Mouse (Mus musculus) embryonic fibroblast, embryonic 13.5 days (primary cell): Measurements from ENCODE around the gene Cyth4. TPM values are rescaled to one million over a fixed set of nuclear protein-coding genes. Genes with fewer than 3 reads are reported as not detected.

Source experiments
- H3K27ac ChIP-seq: 2 replicates; pipeline ENCODE4 v1.5.1; 2012; ENCODE audit warnings: low read length, control low read depth, inconsistent platforms; ENCODE audit not compliant: insufficient read depth
- H3K4me1 ChIP-seq: 2 replicates; pipeline ENCODE4 v1.6.1; 2011; ENCODE audit warnings: low read length; ENCODE audit not compliant: control insufficient read depth, insufficient read depth
- H3K4me3 ChIP-seq: 2 replicates; pipeline ENCODE4 v1.5.1; 2011; ENCODE audit warnings: mild to moderate bottlenecking, control low read depth, low read length; ENCODE audit not compliant: insufficient read depth
- CTCF ChIP-seq: IDR thresholded peaks from 2 replicates; pipeline ENCODE4 v1.5.1; 2011; ENCODE audit warnings: mild to moderate bottlenecking, control low read depth, low read length, moderate library complexity, borderline replicate concordance; ENCODE audit not compliant: insufficient read depth
- POLR2A ChIP-seq: IDR thresholded peaks from 2 replicates; pipeline ENCODE4 v1.6.1; 2011; ENCODE audit warnings: low read depth, mild to moderate bottlenecking, control low read depth, low read length, moderate library complexity
- polyA plus RNA-seq: library from polyadenylated mRNA; stranded (reverse); fragments of >200 nt; gene quantifications from 2 replicates; pipeline ENCODE4 v1.2.4, GENCODE M21; 2011; ENCODE audit warnings: low read depth; ENCODE audit not compliant: missing spikeins, insufficient read length

The Cyth4 gene
- polyA plus RNA-seq, 1 experiment = 1.3 TPM

- no peak overlapping the region for H3K4me3 ChIP-seq
- H3K4me1 ChIP-seq = peaks cover 11% of the 10 kb centered on the region; the same call in 1 of the 2 replicates
- no peak for TF ChIP-seq CTCF
- TF ChIP-seq POLR2A = no peak
- peak overlapping the region; percentile 7; the same call in 1 of the 2 replicates for H3K27ac ChIP-seq
These were observed 38.4 kb downstream of the Cyth4 start for GRCm38 (mm10) chr15:78635231-78635630.

- no peak overlapping the region for H3K4me3 ChIP-seq
- H3K27ac ChIP-seq = no peak overlapping the region
- TF ChIP-seq POLR2A = no peak
- no peak for TF ChIP-seq CTCF
- H3K4me1 ChIP-seq = no peaks in the 10 kb centered on the region
These were observed 46.8 kb downstream of the Cyth4 start for GRCm38 (mm10) chr15:78643633-78644032.

GRCm38 (mm10) chr15:78644606-78645005 lies 47.8 kb downstream of the Cyth4 start:
- no peak for TF ChIP-seq POLR2A
- no peak for TF ChIP-seq CTCF
- Histone ChIP-seq H3K27ac (no peak overlapping the region), H3K4me1 (no peaks in the 10 kb centered on the region), H3K4me3 (no peak overlapping the region)

GRCm38 (mm10) chr15:78647746-78648145 lies 50.9 kb downstream of the Cyth4 start:
- TF ChIP-seq POLR2A = no peak
- no peak for TF ChIP-seq CTCF
- Histone ChIP-seq H3K4me1 (no peaks in the 10 kb centered on the region), H3K27ac (no peak overlapping the region), H3K4me3 (no peak overlapping the region)

GRCm38 (mm10) chr15:78651169-78651568 lies 54.3 kb downstream of the Cyth4 start:
- H3K27ac ChIP-seq = no peak overlapping the region
- no peaks in the 10 kb centered on the region for H3K4me1 ChIP-seq
- TF ChIP-seq CTCF (no peak), POLR2A (no peak)
- no peak overlapping the region for H3K4me3 ChIP-seq

GRCm38 (mm10) chr15:78664268-78664667 lies 67.4 kb downstream of the Cyth4 start:
- no peak overlapping the region for H3K27ac ChIP-seq
- H3K4me3 ChIP-seq = no peak overlapping the region
- TF ChIP-seq CTCF (no peak), POLR2A (no peak)
- H3K4me1 ChIP-seq = no peaks in the 10 kb centered on the region

- TF ChIP-seq CTCF (no peak), POLR2A (no peak)
- Histone ChIP-seq H3K4me3 (no peak overlapping the region), H3K4me1 (no peaks in the 10 kb centered on the region), H3K27ac (no peak overlapping the region)
These were observed 72.5 kb downstream of the Cyth4 start for GRCm38 (mm10) chr15:78669221-78669871.

GRCm38 (mm10) chr15:78670341-78670740 lies 73.5 kb downstream of the Cyth4 start:
- Histone ChIP-seq H3K4me1 (no peaks in the 10 kb centered on the region), H3K27ac (no peak overlapping the region)
- TF ChIP-seq CTCF (no peak), POLR2A (no peak)

More at GRCm38 (mm10) chr15:78670341-78670740, 73.5 kb downstream of the Cyth4 start:
- no peak overlapping the region for H3K4me3 ChIP-seq

Other genes with a start within 250 kb of the Cyth4 start
- gene Tex33, start 201.1 kb upstream of the Cyth4 start, polyA plus RNA-seq = not detected in 2 replicates
- 3.5 and 5.0 TPM in 2 replicates for gene Tst, start 191.1 kb upstream of the Cyth4 start, polyA plus RNA-seq
- gene Mpst, start 190.6 kb upstream of the Cyth4 start, polyA plus RNA-seq = 9.6 and 13.3 TPM in 2 replicates
- gene Kctd17, start 168.5 kb upstream of the Cyth4 start, polyA plus RNA-seq = 90.6 and 110 TPM in 2 replicates
- not detected in 2 replicates for gene Tmprss6, start 128.4 kb upstream of the Cyth4 start, polyA plus RNA-seq
- gene Il2rb, start 101.8 kb upstream of the Cyth4 start, polyA plus RNA-seq = 0.25 TPM in 1 of 2 replicates, not detected in the other
- 43.5 and 77.1 TPM in 2 replicates for gene C1qtnf6, start 65.6 kb upstream of the Cyth4 start, polyA plus RNA-seq
- gene Sstr3, start 52.4 kb upstream of the Cyth4 start, polyA plus RNA-seq = not detected in 2 replicates
- gene Rac2, start 24.3 kb upstream of the Cyth4 start, polyA plus RNA-seq = 0.37 and 2.2 TPM in 2 replicates
- gene Elfn2, start 121.7 kb downstream of the Cyth4 start, polyA plus RNA-seq = not detected in 2 replicates
- not detected in 2 replicates for gene Mfng, start 176.4 kb downstream of the Cyth4 start, polyA plus RNA-seq
- 5.9 and 6.4 TPM in 2 replicates for gene Card10, start 206.0 kb downstream of the Cyth4 start, polyA plus RNA-seq
- 26.1 and 30.9 TPM in 2 replicates for gene Cdc42ep1, start 245.6 kb downstream of the Cyth4 start, polyA plus RNA-seq